Mouse (Mus musculus): ENCODE data around the gene Slc27a3. TPM values are rescaled to one million over a fixed set of nuclear protein-coding genes. Genes with fewer than 3 reads are reported as not detected.

The Slc27a3 gene
- 1 to 10 TPM; 1.9 to 2.3 TPM for total RNA-seq (2021)
- long read RNA-seq, experiment 1, partial matches to known transcripts, result 0 of 1 reads
- long read RNA-seq, experiment 1, other reads (novel, unspliced or antisense), result 0 of 1 reads
- long read RNA-seq, experiment 2, partial matches to known transcripts, result 0 of 1 reads
- long read RNA-seq, experiment 2, other reads (novel, unspliced or antisense), result 0 of 1 reads

- peak; percentile 60 for DNase-seq
- intact Hi-C loops (cut with DNase I; ENCODE audit: low total_unique reads), result no loop called here
Measured at GRCm38 (mm10) chr3:90389511-90390490, at the start of gene Slc27a3. Slc27a3 (minus strand) TSS chr3:90389938.

DNA sequence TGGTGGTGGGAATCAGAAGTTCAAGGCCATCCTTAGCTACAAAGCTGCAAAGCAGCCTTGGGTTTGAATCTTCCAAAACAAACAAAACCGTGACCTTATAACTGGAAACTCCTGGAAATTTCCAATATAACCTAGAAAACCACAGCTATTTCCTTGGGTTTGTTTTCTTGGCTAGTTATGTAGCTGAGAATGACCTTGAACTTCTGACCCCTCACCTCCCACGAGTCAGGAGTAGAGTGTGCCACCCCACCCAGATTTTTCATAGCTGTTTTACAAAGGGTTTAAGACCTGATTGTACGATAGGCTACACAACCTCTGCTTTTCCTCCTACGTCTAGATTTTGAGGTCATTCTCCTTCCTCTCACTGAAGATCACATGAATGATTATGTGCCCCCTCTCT is 47.4 kb upstream of the Slc27a3 start:
- DNase-seq, result no peak
- intact Hi-C loops (cut with DNase I; ENCODE audit: low total_unique reads), result no loop called here

DNA sequence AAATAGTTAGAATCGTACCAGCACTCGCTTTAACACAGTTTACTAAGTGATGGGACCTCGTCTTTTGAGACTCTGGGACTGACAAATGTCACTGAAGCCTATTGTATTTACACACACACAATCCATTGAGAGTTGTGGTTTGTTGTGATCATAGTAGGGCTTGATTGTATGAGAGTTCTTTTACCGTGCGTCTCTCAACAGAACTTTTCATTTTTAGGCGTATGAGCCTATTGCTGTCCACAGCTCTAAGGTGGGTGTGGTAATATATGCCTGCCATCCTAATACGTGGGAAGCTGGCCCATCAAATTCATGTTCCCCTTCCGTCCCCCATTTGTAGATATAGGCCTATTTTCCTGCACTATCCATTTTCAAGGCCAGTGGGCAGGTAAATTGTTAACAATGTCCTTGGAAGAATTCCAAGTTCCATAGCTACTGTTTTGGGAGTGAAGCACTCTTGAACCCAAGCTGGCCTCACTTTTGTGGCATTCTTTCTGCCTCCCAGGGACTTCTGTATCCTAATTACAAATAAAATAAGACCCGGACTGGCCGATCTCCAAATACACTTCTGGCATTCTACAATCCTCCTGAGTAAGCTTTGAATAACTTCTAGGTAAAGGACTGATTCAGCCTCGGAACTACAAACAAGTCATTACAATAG is 44.5 kb upstream of the Slc27a3 start:
- DNase-seq, result no peak
- intact Hi-C loops (cut with DNase I; ENCODE audit: low total_unique reads), result no loop called here

GRCm38 (mm10) chr3:90433381-90434020 is 43.8 kb upstream of the Slc27a3 start, which contains the start of gene Ints3:
Ints3 (minus strand) TSS chr3:90433622.
- intact Hi-C loops (cut with DNase I; ENCODE audit: low total_unique reads), result no loop called here
- peak; percentile 99 for DNase-seq

DNA sequence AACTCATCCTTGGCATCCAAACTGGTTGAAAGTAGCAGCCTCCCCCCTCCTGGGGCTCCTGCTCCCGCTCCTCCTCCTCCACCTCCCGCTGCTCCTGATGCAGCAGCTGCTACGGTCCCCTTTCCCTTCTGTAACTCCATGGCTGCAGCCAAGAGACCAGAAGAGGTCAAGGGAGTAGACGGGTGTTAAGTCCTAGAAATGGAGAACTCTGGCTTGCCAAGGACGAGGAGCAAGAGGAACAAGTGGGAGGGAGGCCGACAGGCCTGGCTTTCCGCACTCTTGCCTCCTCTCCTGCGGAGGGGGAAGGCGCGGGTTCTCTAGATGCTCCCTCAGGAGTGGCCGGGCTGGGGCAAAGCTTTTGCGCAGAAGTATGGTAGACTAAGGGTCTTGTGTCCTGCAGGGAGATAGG is 43.1 kb upstream of the Slc27a3 start:
- peak; percentile 46 for DNase-seq
- intact Hi-C loops (cut with DNase I; ENCODE audit: low total_unique reads), result no loop called here

GRCm38 (mm10) chr3:90432348-90432747 is 42.6 kb upstream of the Slc27a3 start:
- no peak for DNase-seq
- intact Hi-C loops (cut with DNase I; ENCODE audit: low total_unique reads), result no loop called here

GRCm38 (mm10) chr3:90429576-90429975 is 39.8 kb upstream of the Slc27a3 start:
- intact Hi-C loops (cut with DNase I; ENCODE audit: low total_unique reads), result no loop called here
- no peak for DNase-seq

GRCm38 (mm10) chr3:90428186-90428585 is 38.4 kb upstream of the Slc27a3 start:
- intact Hi-C loops (cut with DNase I; ENCODE audit: low total_unique reads), result no loop called here
- DNase-seq, result peak; percentile 22

- no peak for DNase-seq
- intact Hi-C loops (cut with DNase I; ENCODE audit: low total_unique reads), result no loop called here
Measured at GRCm38 (mm10) chr3:90427574-90427973, 37.8 kb upstream of the Slc27a3 start.

- no peak for DNase-seq
- intact Hi-C loops (cut with DNase I; ENCODE audit: low total_unique reads), result no loop called here
Measured at GRCm38 (mm10) chr3:90425499-90425898, 35.8 kb upstream of the Slc27a3 start.

- intact Hi-C loops (cut with DNase I; ENCODE audit: low total_unique reads), result no loop called here
- DNase-seq, result no peak
Measured at GRCm38 (mm10) chr3:90423549-90423948, 33.8 kb upstream of the Slc27a3 start.

- intact Hi-C loops (cut with DNase I; ENCODE audit: low total_unique reads), result no loop called here
- no peak for DNase-seq
Measured at GRCm38 (mm10) chr3:90420696-90421095, 31.0 kb upstream of the Slc27a3 start.

DNA sequence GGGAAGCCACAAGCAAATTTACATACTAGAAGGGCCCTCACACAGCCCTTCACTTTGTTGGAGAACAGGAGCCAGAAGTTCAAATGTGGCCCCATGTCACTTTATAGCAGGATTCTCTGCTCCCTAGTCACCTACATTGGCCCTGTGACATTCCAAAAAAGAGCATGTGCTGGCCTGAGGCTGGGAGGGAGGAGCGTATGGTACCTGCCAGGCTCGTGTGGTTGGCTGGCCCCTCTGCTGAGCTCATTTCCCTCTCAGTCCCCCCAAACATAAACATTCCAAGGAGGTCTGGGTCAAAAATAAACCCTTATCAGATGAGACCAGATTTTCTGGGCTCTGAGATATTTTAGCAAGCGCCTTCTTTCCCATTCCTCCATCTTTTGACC is 23.3 kb upstream of the Slc27a3 start:
- DNase-seq, result no peak
- intact Hi-C loops (cut with DNase I; ENCODE audit: low total_unique reads), result loop anchor here (2.0 kb wide), 1 partner anchor 52 kb away; the partner anchor contains the start of gene Npr1

GRCm38 (mm10) chr3:90412312-90413010 is 22.7 kb upstream of the Slc27a3 start:
- intact Hi-C loops (cut with DNase I; ENCODE audit: low total_unique reads), result loop anchor here (2.0 kb wide), 1 partner anchor 52 kb away; the partner anchor contains the start of gene Npr1
- peak; percentile 77 for DNase-seq

DNA sequence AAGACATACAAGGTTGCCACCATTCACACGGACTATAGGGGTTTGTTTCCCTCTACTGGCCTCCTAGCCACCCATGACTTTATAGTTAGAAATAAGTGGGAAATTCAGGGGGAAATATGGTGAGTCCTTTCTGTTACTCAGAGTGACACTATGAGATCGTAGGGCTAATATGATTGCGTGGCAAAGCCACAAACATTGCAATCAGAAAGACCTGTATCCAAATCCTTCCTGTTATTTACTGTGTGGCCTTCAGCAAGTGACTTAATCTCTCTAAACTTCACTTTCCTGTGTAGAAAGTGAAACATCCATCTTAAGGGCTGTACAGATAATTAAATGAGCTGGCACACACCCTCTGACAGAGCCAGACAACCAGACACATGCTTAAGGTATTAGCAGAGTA is 19.0 kb upstream of the Slc27a3 start:
- intact Hi-C loops (cut with DNase I; ENCODE audit: low total_unique reads), result no loop called here
- no peak for DNase-seq

- DNase-seq, result no peak
- intact Hi-C loops (cut with DNase I; ENCODE audit: low total_unique reads), result no loop called here
Measured at GRCm38 (mm10) chr3:90406414-90406813, 16.7 kb upstream of the Slc27a3 start.

GRCm38 (mm10) chr3:90404609-90405008 is 14.9 kb upstream of the Slc27a3 start:
- DNase-seq, result no peak
- intact Hi-C loops (cut with DNase I; ENCODE audit: low total_unique reads), result no loop called here

- no peak for DNase-seq
- intact Hi-C loops (cut with DNase I; ENCODE audit: low total_unique reads), result no loop called here
Measured at GRCm38 (mm10) chr3:90404121-90404520, 14.4 kb upstream of the Slc27a3 start.

- intact Hi-C loops (cut with DNase I; ENCODE audit: low total_unique reads), result no loop called here
Measured at GRCm38 (mm10) chr3:90400993-90401392, 11.3 kb upstream of the Slc27a3 start.

More at GRCm38 (mm10) chr3:90400993-90401392, 11.3 kb upstream of the Slc27a3 start:
- no peak for DNase-seq
